Comparison of ENCODE assay signal across 29 mouse cellular contexts in the genomic region with DNA sequence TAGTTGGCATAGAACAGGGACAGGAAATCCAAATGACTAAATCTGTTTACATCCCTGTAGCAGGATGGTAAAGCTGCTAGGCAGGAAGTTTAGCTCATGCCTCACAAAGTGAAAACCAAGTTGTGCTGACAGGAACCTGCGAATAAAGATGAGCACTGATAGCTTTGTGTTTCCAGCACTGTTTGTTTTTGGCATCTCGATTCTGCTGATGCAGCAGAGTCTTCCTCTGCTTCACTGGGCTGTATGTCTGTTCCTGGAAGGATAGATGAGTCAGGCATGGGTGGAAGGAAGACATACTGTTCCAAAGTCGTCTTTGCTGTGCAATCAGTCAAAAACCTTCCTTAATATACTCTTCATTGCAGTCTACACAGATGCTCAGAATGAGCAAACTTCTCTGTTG.
DNase-seq lines count a peak whose midpoint lies in the region; ATAC-seq lines count a peak whose summit lies in the region.
"Had no signal": no experiment of that assay in that cellular context is flagged by ENCODE, and none has a peak within 500 bp of the region (broad histone marks: within the 10 kb centered on the region; RNA-seq: fewer than 3 reads in every experiment).

No protein-coding gene starts in this region.

- ATAC-seq in hindbrain, embryonic 12.5 days (ENCODE audit: low FRiP score) = no peak
- ATAC-seq: activated CD4-positive, CD25-positive, alpha-beta regulatory T cell, adult 4 months; forebrain, embryonic 16.5 days; inflammation-experienced regulatory T-cells, adult 6 months; midbrain, embryonic 13.5 days had no signal

- intact Hi-C loops in left cerebral cortex, postnatal 36 days (cut with DNase I) = no loop called here
- intact Hi-C loops in left cerebral cortex, postnatal 14 days (cut with DNase I) = no loop called here

- no peaks in the 10 kb centered on the region for H3K9me3 ChIP-seq in hindbrain, embryonic 12.5 days (replicated peaks)
- H3K9me3 ChIP-seq: heart, embryonic 13.5 days; hindbrain, embryonic 15.5 days; limb, embryonic 12.5 days; liver, embryonic 13.5 days; megakaryocyte, embryonic 14.5 days had no signal

- WGBS in hindbrain, embryonic 12.5 days = 74% methylated on average over 3 of the region's 3 CpGs

- H3K4me1 ChIP-seq in hindbrain, embryonic 12.5 days = no peaks in the 10 kb centered on the region
- H3K4me1 ChIP-seq: hindbrain, embryonic 15.5 days; limb, embryonic 12.5 days; liver, embryonic 13.5 days; megakaryocyte, embryonic 14.5 days; midbrain, embryonic 13.5 days had no signal

- H3K9ac ChIP-seq in hindbrain, embryonic 12.5 days = no peak overlapping the region
- H3K9ac ChIP-seq: heart, embryonic 13.5 days; hindbrain, embryonic 15.5 days; limb, embryonic 12.5 days; liver, embryonic 13.5 days; midbrain, embryonic 13.5 days had no signal

- H3K4me3 ChIP-seq in hindbrain, embryonic 12.5 days = no peak overlapping the region
- H3K4me3 ChIP-seq: erythroblast, embryonic 14.5 days; heart, adult 2 months; heart, embryonic 13.5 days; hindbrain, embryonic 15.5 days; layer of hippocampus, adult 2 months; limb, embryonic 12.5 days; liver, embryonic 13.5 days; megakaryocyte, embryonic 14.5 days; midbrain, embryonic 13.5 days had no signal

- no peaks in the 10 kb centered on the region for H3K36me3 ChIP-seq in hindbrain, embryonic 12.5 days
- H3K36me3 ChIP-seq: heart, embryonic 13.5 days; hindbrain, embryonic 15.5 days; limb, embryonic 12.5 days; liver, embryonic 13.5 days; midbrain, embryonic 13.5 days had no signal

- DNase-seq in left cerebral cortex, postnatal 36 days (ENCODE audit: low spot score in 2 of 2) = peak; percentile 6 to 11
- no peak for DNase-seq in left cerebral cortex, postnatal 14 days (ENCODE audit: low spot score in 2 of 2)
- DNase-seq in right cerebral cortex, adult 2 months (ENCODE audit: low spot score in 2 of 2) = peak; percentile 10 to 18
- no peak for DNase-seq in right cerebral cortex, postnatal 10 days (ENCODE audit: low spot score in 2 of 2)
- DNase-seq in lung, postnatal 14 days = peak; percentile 1
- DNase-seq in layer of hippocampus, postnatal 25 days (ENCODE audit: extremely low spot score in 1 of 2, low spot score in 1 of 2) = no peak
- DNase-seq: adrenal gland, adult 2 months; adrenal gland, postnatal 36 days; B cell, adult 2 months; cerebellum, adult 2 months; cerebellum, postnatal 14 days; heart, adult 2 months; heart, postnatal 10 days; kidney, adult 2 months; kidney, postnatal 36 days; liver, embryonic 13.5 days; right cerebral cortex, postnatal 4 days; thymus, postnatal 4 days had no signal

- no peaks in the 10 kb centered on the region for H3K27me3 ChIP-seq in hindbrain, embryonic 12.5 days
- H3K27me3 ChIP-seq: heart, embryonic 13.5 days; hindbrain, embryonic 15.5 days; limb, embryonic 12.5 days; liver, embryonic 13.5 days; megakaryocyte, embryonic 14.5 days; midbrain, embryonic 13.5 days had no signal

- H3K4me2 ChIP-seq in hindbrain, embryonic 12.5 days (replicated peaks) = no peak overlapping the region
- H3K4me2 ChIP-seq: heart, embryonic 13.5 days; hindbrain, embryonic 15.5 days; limb, embryonic 12.5 days; liver, embryonic 13.5 days; midbrain, embryonic 13.5 days had no signal

- no peak overlapping the region for H3K27ac ChIP-seq in hindbrain, embryonic 12.5 days
- H3K27ac ChIP-seq: heart, adult 2 months; heart, embryonic 13.5 days; hindbrain, embryonic 15.5 days; layer of hippocampus, adult 2 months; limb, embryonic 12.5 days; liver, embryonic 13.5 days; midbrain, embryonic 13.5 days had no signal

Comparison
In these comparisons a context has a peak if more than half of its experiments do, and no peak if none do; other contexts are left out.
1. DNase-seq: peak in left cerebral cortex, postnatal 36 days (2 of 2), right cerebral cortex, adult 2 months (2 of 2) and lung, postnatal 14 days (single experiment); none in left cerebral cortex, postnatal 14 days (0 of 2), right cerebral cortex, postnatal 10 days (0 of 2) and layer of hippocampus, postnatal 25 days (0 of 2).